Mouse (Mus musculus) gastrocnemius, postnatal 25 days (tissue): ENCODE measurements around the gene Col5a3. TPM values are rescaled to one million over a fixed set of nuclear protein-coding genes. Genes with fewer than 3 reads are reported as not detected.

Source experiments
- DNase-seq: peaks from one replicate; pipeline ENCODE4 v3.0.0; 2022
- total RNA-seq, 2 experiments: library from RNA; stranded (reverse); gene quantifications; 1 replicate in 1 of 2; 2 replicates in 1 of 2; pipeline ENCODE4 v1.2.3; 2021

Gene Col5a3
- total RNA-seq, 2 experiments from 2014 or later: 37.8 to 41.0 TPM

- DNase-seq: no peak
These were observed 66.3 kb downstream of the Col5a3 start for GRCm38 (mm10) chr9:20748540-20748939.

- no peak for DNase-seq
These were observed 67.2 kb downstream of the Col5a3 start for GRCm38 (mm10) chr9:20747682-20748081.

- no peak for DNase-seq
These were observed 68.7 kb downstream of the Col5a3 start, which contains the start of gene Olfm2 for GRCm38 (mm10) chr9:20746017-20746660. Olfm2 (minus strand) TSS chr9:20746349.

- no peak for DNase-seq
These were observed 69.5 kb downstream of the Col5a3 start for GRCm38 (mm10) chr9:20745129-20745966.

- peak; percentile 10 for DNase-seq
These were observed 70.7 kb downstream of the Col5a3 start for GRCm38 (mm10) chr9:20743946-20744738.

- peak; percentile 54 for DNase-seq
These were observed 74.5 kb downstream of the Col5a3 start for GRCm38 (mm10) chr9:20740407-20740806.

GRCm38 (mm10) chr9:20738251-20738999, 76.4 kb downstream of the Col5a3 start:
- no peak for DNase-seq

GRCm38 (mm10) chr9:20737227-20737626, 77.6 kb downstream of the Col5a3 start:
- no peak for DNase-seq

- no peak for DNase-seq
These were observed 80.2 kb downstream of the Col5a3 start for GRCm38 (mm10) chr9:20734692-20735091.

- no peak for DNase-seq
These were observed 83.1 kb downstream of the Col5a3 start for GRCm38 (mm10) chr9:20731797-20732196.

GRCm38 (mm10) chr9:20729451-20729850, 85.4 kb downstream of the Col5a3 start:
- no peak for DNase-seq

- peak; percentile 42 for DNase-seq
These were observed 87.2 kb downstream of the Col5a3 start for GRCm38 (mm10) chr9:20727601-20728113.

GRCm38 (mm10) chr9:20726859-20727600, 87.8 kb downstream of the Col5a3 start:
- DNase-seq: no peak

- no peak for DNase-seq
These were observed 88.6 kb downstream of the Col5a3 start for GRCm38 (mm10) chr9:20726134-20726858.

GRCm38 (mm10) chr9:20721582-20721981, 93.3 kb downstream of the Col5a3 start:
- DNase-seq: no peak

Other genes with a start within 250 kb of the Col5a3 start
- gene Zfp846, start 233.8 kb downstream of the Col5a3 start, total RNA-seq: 1 to 10 TPM; 3.0 to 3.6 TPM
- 100 to 1,000 TPM; 168 to 183 TPM for gene Ubl5, start 172.2 kb downstream of the Col5a3 start, total RNA-seq
- gene Fbxl12, start 170.3 kb downstream of the Col5a3 start, total RNA-seq: 1 to 10 TPM; 4.7 to 5.1 TPM
- 10 to 100 TPM; 13.0 to 14.1 TPM for gene Pin1, start 163.0 kb downstream of the Col5a3 start, total RNA-seq
- under 1 TPM; 0.13 to 0.20 TPM for gene Olfm2, start 68.7 kb downstream of the Col5a3 start, total RNA-seq
- gene Rdh8, start 3.4 kb upstream of the Col5a3 start, total RNA-seq: under 1 TPM in 1 of 2 experiments, not detected in 1; 0.20 TPM
- gene A230050P20Rik, start 53.6 kb upstream of the Col5a3 start, total RNA-seq: 1 to 10 TPM; 1.7 to 2.7 TPM
- gene Angptl6, start 64.7 kb upstream of the Col5a3 start, total RNA-seq: 1 to 10 TPM; 4.1 to 4.6 TPM
- gene Ppan, start 73.1 kb upstream of the Col5a3 start, total RNA-seq: 1 to 10 TPM; 7.4 to 7.7 TPM
- gene Eif3g, start 83.6 kb upstream of the Col5a3 start, total RNA-seq: 100 to 1,000 TPM in 1 of 2 experiments, 10 to 100 TPM in 1; 90.9 to 101 TPM
- 10 to 100 TPM in 1 of 2 experiments, 1 to 10 TPM in 1; 6.5 to 10.5 TPM for gene Dnmt1, start 144.8 kb upstream of the Col5a3 start, total RNA-seq
- 1 to 10 TPM; 2.3 to 3.6 TPM for gene S1pr2, start 161.7 kb upstream of the Col5a3 start, total RNA-seq
- gene Mrpl4, start 187.7 kb upstream of the Col5a3 start, total RNA-seq: 10 to 100 TPM; 61.9 to 62.8 TPM
- 1 to 10 TPM; 1.6 to 3.0 TPM for gene Icam1, start 200.9 kb upstream of the Col5a3 start, total RNA-seq
- 1 to 10 TPM; 1.0 to 1.6 TPM for gene Icam4, start 214.3 kb upstream of the Col5a3 start, total RNA-seq
- gene Icam5, start 217.0 kb upstream of the Col5a3 start, total RNA-seq: not detected